Mouse (Mus musculus) kidney, adult 2 months (tissue): ENCODE results near the gene Ubxn4.

Experiments
- CTCF ChIP-seq: fragments of 200-500 bp; conservative IDR thresholded peaks from 2 replicates; pipeline ENCODE4 v1.5.1; 2011; ENCODE audit warnings: low read depth, mild to moderate bottlenecking, control low read depth, low read length, moderate library complexity, mixed read lengths; ENCODE audit not compliant: insufficient read depth, insufficient read length
- POLR2A ChIP-seq: fragments of 200-500 bp; IDR thresholded peaks from one replicate; pipeline ENCODE4 v1.6.1; 2011; ENCODE audit warnings: low read depth, low read length, control low read depth

DNA sequence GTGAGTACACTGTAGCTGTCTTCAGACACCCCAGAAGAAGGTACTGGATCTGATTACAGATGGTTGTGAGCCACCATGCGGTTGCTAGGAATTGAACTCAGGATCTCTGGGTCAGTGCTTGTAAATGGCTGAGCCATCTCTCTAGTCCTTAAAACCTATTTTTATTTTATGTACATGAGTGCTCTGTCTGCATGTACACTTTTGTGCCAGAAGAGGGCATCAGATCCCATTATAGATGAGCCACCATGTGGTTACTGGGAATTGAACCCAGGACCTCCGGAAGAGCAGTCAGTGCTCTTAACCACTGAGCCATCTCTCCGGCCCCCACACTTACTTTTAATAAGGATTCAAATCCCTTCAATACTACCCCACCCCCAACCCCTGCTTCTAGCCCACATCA lies 39.2 kb downstream of the Ubxn4 start:
- TF ChIP-seq CTCF = no peak
- TF ChIP-seq POLR2A = no peak
